Mouse (Mus musculus): ENCODE measurements around the gene Slc47a1.
A peak's percentile ranks its signal among the peaks of the same experiment; 100 is the strongest.

The Slc47a1 gene

GRCm38 (mm10) chr11:61378651-61379050 is 506 bp upstream of the Slc47a1 start:
- no peak for DNase-seq (ENCODE audit: low spot score)

- DNase-seq (ENCODE audit: low spot score), result no peak
These were observed 9.5 kb downstream of the Slc47a1 start for GRCm38 (mm10) chr11:61368668-61369067.

GRCm38 (mm10) chr11:61366517-61367273 is 11.4 kb downstream of the Slc47a1 start:
- DNase-seq (ENCODE audit: low spot score), result no peak

- DNase-seq (ENCODE audit: low spot score), result no peak
These were observed 12.2 kb downstream of the Slc47a1 start for GRCm38 (mm10) chr11:61365938-61366337.

GRCm38 (mm10) chr11:61364096-61364495 is 14.0 kb downstream of the Slc47a1 start:
- no peak for DNase-seq (ENCODE audit: low spot score)

GRCm38 (mm10) chr11:61361515-61362190 is 16.5 kb downstream of the Slc47a1 start:
- no peak for DNase-seq (ENCODE audit: low spot score)

- no peak for DNase-seq (ENCODE audit: low spot score)
These were observed 21.5 kb downstream of the Slc47a1 start for GRCm38 (mm10) chr11:61356600-61356999.

GRCm38 (mm10) chr11:61356111-61356510 is 22.0 kb downstream of the Slc47a1 start:
- DNase-seq (ENCODE audit: low spot score), result no peak

GRCm38 (mm10) chr11:61355351-61355750 is 22.8 kb downstream of the Slc47a1 start:
- no peak for DNase-seq (ENCODE audit: low spot score)

GRCm38 (mm10) chr11:61354346-61354745 is 23.8 kb downstream of the Slc47a1 start:
- DNase-seq (ENCODE audit: low spot score), result no peak

GRCm38 (mm10) chr11:61353038-61353437 is 25.1 kb downstream of the Slc47a1 start:
- no peak for DNase-seq (ENCODE audit: low spot score)

GRCm38 (mm10) chr11:61352138-61352651 is 25.9 kb downstream of the Slc47a1 start:
- DNase-seq (ENCODE audit: low spot score), result no peak

- peak; percentile 32 for DNase-seq (ENCODE audit: low spot score)
These were observed 28.8 kb downstream of the Slc47a1 start for GRCm38 (mm10) chr11:61349337-61349736.

GRCm38 (mm10) chr11:61346133-61346532 is 32.0 kb downstream of the Slc47a1 start:
- DNase-seq (ENCODE audit: low spot score), result no peak

GRCm38 (mm10) chr11:61342505-61343420 is 35.4 kb downstream of the Slc47a1 start, which contains the start of gene Slc47a2:
Gene Slc47a2 (minus strand): TSS chr11:61342860.
- DNase-seq (ENCODE audit: low spot score), result no peak

- DNase-seq (ENCODE audit: low spot score), result no peak
These were observed 36.2 kb downstream of the Slc47a1 start for GRCm38 (mm10) chr11:61341971-61342370.

GRCm38 (mm10) chr11:61341233-61341632 is 36.9 kb downstream of the Slc47a1 start:
- DNase-seq (ENCODE audit: low spot score), result no peak

- no peak for DNase-seq (ENCODE audit: low spot score)
These were observed 37.8 kb downstream of the Slc47a1 start for GRCm38 (mm10) chr11:61340374-61340773.

GRCm38 (mm10) chr11:61337586-61337985 is 40.6 kb downstream of the Slc47a1 start:
- no peak for DNase-seq (ENCODE audit: low spot score)

GRCm38 (mm10) chr11:61320904-61321687 is 57.0 kb downstream of the Slc47a1 start:
- no peak for DNase-seq (ENCODE audit: low spot score)

GRCm38 (mm10) chr11:61319923-61320567 is 58.1 kb downstream of the Slc47a1 start:
- DNase-seq (ENCODE audit: low spot score), result no peak

All from spleen, adult 12 weeks (tissue).